Mouse (Mus musculus) embryonic facial prominence, embryonic 15.5 days (tissue): ENCODE data around the gene Sec14l5. TPM values are rescaled to one million over a fixed set of nuclear protein-coding genes. Genes with fewer than 3 reads are reported as not detected.

Experiments used
- ATAC-seq: fragments of 200-750 bp; cut with Nextera tagmentation; 2 replicates; pipeline ENCODE4 v1.8.0; 2017; ENCODE audit warnings: low read depth, moderate TSS enrichment; ENCODE audit not compliant: insufficient number of reproducible peaks, low FRiP score, low TSS enrichment
- H3K27ac ChIP-seq: fragments of 300-500 bp; sonication (generic); replicated peaks from 2 replicates; pipeline ENCODE4 v1.5.1; 2015; ENCODE audit warnings: mild to moderate bottlenecking, inconsistent platforms
- H3K27me3 ChIP-seq: fragments of 300-500 bp; sonication (generic); 2 replicates; pipeline ENCODE4 v1.6.1; 2015; ENCODE audit warnings: inconsistent platforms
- H3K36me3 ChIP-seq: fragments of 300-500 bp; sonication (generic); 2 replicates; pipeline ENCODE4 v1.6.1; 2015; ENCODE audit warnings: mild to moderate bottlenecking, inconsistent platforms
- H3K4me1 ChIP-seq: fragments of 300-500 bp; sonication (generic); 2 replicates; pipeline ENCODE4 v1.6.1; 2015; ENCODE audit warnings: inconsistent platforms
- H3K4me2 ChIP-seq: fragments of 300-500 bp; sonication (generic); replicated peaks from 2 replicates; pipeline ENCODE4 v1.6.1; 2015; ENCODE audit warnings: mild to moderate bottlenecking, inconsistent platforms
- H3K4me3 ChIP-seq: fragments of 300-500 bp; sonication (generic); replicated peaks from 2 replicates; pipeline ENCODE4 v1.5.1; 2015; ENCODE audit warnings: mild to moderate bottlenecking, inconsistent platforms
- H3K9ac ChIP-seq: fragments of 300-500 bp; sonication (generic); 2 replicates; pipeline ENCODE4 v1.6.1; 2015; ENCODE audit warnings: inconsistent platforms
- H3K9me3 ChIP-seq: fragments of 300-500 bp; sonication (generic); replicated peaks from 2 replicates; pipeline ENCODE4 v1.6.1; 2016; ENCODE audit warnings: inconsistent platforms
- WGBS: fragments of 180-500 bp; shearing (Covaris S2); methylation state at CpG from one replicate; pipeline ENCODE4 v1.1.7; 2015; 5-methylcytosine and 5-hydroxymethylcytosine counted together
- polyA plus RNA-seq: library from polyadenylated mRNA; unstranded; fragments of >200 nt; fragmentation: Nextera tagmentation; extraction: Ambion mirVana; gene quantifications from 2 replicates; pipeline ENCODE4 v1.2.1, GENCODE M21; 2015

Gene Sec14l5
- polyA plus RNA-seq, 1 experiment from 2014 or later: 0.35 TPM

GRCm38 (mm10) chr16:5184956-5185355 is 38.0 kb downstream of the Sec14l5 start:
- 79% methylated on average over 5 of the region's 5 CpGs for WGBS
- Histone ChIP-seq H3K4me3 (no peak overlapping the region), H3K27me3 (no peaks in the 10 kb centered on the region; the same call in 1 of the 2 replicates), H3K9me3 (no peaks in the 10 kb centered on the region), H3K27ac (no peak overlapping the region), H3K4me2 (no peak overlapping the region), H3K36me3 (no peaks in the 10 kb centered on the region), H3K4me1 (no peaks in the 10 kb centered on the region), H3K9ac (no peak overlapping the region)
- no peak for ATAC-seq

GRCm38 (mm10) chr16:5185691-5186090 is 38.8 kb downstream of the Sec14l5 start:
- no peak overlapping the region for H3K27ac ChIP-seq
- no peak overlapping the region for H3K4me2 ChIP-seq
- H3K4me3 ChIP-seq: no peak overlapping the region
- no peak for ATAC-seq
- H3K27me3 ChIP-seq: no peaks in the 10 kb centered on the region; the same call in 1 of the 2 replicates
- H3K9me3 ChIP-seq: no peaks in the 10 kb centered on the region
- no peaks in the 10 kb centered on the region for H3K4me1 ChIP-seq
- no peaks in the 10 kb centered on the region for H3K36me3 ChIP-seq
- 59% methylated on average over 7 of the region's 7 CpGs for WGBS
- no peak overlapping the region for H3K9ac ChIP-seq

GRCm38 (mm10) chr16:5186234-5186633 is 39.3 kb downstream of the Sec14l5 start:
- WGBS: 67% methylated on average over 7 of the region's 7 CpGs
- Histone ChIP-seq H3K4me3 (no peak overlapping the region), H3K9ac (no peak overlapping the region)

GRCm38 (mm10) chr16:5195080-5195479 is 48.2 kb downstream of the Sec14l5 start:
- H3K9ac ChIP-seq: no peak overlapping the region
- H3K9me3 ChIP-seq: no peaks in the 10 kb centered on the region
- ATAC-seq: no peak
- no peaks in the 10 kb centered on the region for H3K4me1 ChIP-seq
- 23% methylated on average over 6 of the region's 6 CpGs for WGBS
- H3K36me3 ChIP-seq: peaks cover 12% of the 10 kb centered on the region
- no peak overlapping the region for H3K4me3 ChIP-seq
- no peak overlapping the region for H3K4me2 ChIP-seq
- no peak overlapping the region for H3K27ac ChIP-seq
- no peaks in the 10 kb centered on the region for H3K27me3 ChIP-seq

More at GRCm38 (mm10) chr16:5186234-5186633, 39.3 kb downstream of the Sec14l5 start:
- ATAC-seq: no peak
- Histone ChIP-seq H3K27me3 (no peaks in the 10 kb centered on the region; the same call in 1 of the 2 replicates), H3K4me1 (no peaks in the 10 kb centered on the region), H3K9me3 (no peaks in the 10 kb centered on the region), H3K4me2 (no peak overlapping the region), H3K36me3 (no peaks in the 10 kb centered on the region), H3K27ac (no peak overlapping the region)

GRCm38 (mm10) chr16:5202681-5203080 is 55.8 kb downstream of the Sec14l5 start:
- no peak overlapping the region for H3K9ac ChIP-seq
- ATAC-seq: no peak
- peak overlapping the region; percentile 94 for H3K4me2 ChIP-seq
- H3K36me3 ChIP-seq: peaks cover 15% of the 10 kb centered on the region
- 13% methylated on average over 4 of the region's 4 CpGs for WGBS
- H3K4me3 ChIP-seq: peak overlapping the region; percentile 79
- H3K9me3 ChIP-seq: no peaks in the 10 kb centered on the region
- H3K27me3 ChIP-seq: no peaks in the 10 kb centered on the region
- H3K27ac ChIP-seq: no peak overlapping the region
- peaks cover 12% of the 10 kb centered on the region for H3K4me1 ChIP-seq

GRCm38 (mm10) chr16:5203200-5203599 is 56.3 kb downstream of the Sec14l5 start:
- Histone ChIP-seq H3K9ac (peak overlapping the region; percentile 37; the same call in 1 of the 2 replicates), H3K27ac (no peak overlapping the region), H3K4me1 (peaks cover 12% of the 10 kb centered on the region), H3K4me2 (peak overlapping the region; percentile 94), H3K27me3 (no peaks in the 10 kb centered on the region), H3K9me3 (no peaks in the 10 kb centered on the region), H3K36me3 (peaks cover 15% of the 10 kb centered on the region), H3K4me3 (peak overlapping the region; percentile 79)
- WGBS: under 1% methylated on average over 36 of the region's 36 CpGs
- no peak for ATAC-seq

- no peaks in the 10 kb centered on the region for H3K9me3 ChIP-seq
- H3K27ac ChIP-seq: no peak within 1 kb of the TSS
- no peaks in the 10 kb centered on the region for H3K27me3 ChIP-seq
- H3K4me3 ChIP-seq: peak within 1 kb of the TSS; percentile 79
- H3K4me1 ChIP-seq: peaks cover 12% of the 10 kb centered on the region
- peak within 1 kb of the TSS; percentile 37 for H3K9ac ChIP-seq
- H3K4me2 ChIP-seq: peak within 1 kb of the TSS; percentile 94
- peak; percentile 84 for ATAC-seq
- WGBS: 4% methylated on average over 40 of the region's 40 CpGs
- H3K36me3 ChIP-seq: peaks cover 10% of the 10 kb centered on the region
Observed at GRCm38 (mm10) chr16:5203668-5204433, 56.9 kb downstream of the Sec14l5 start, which contains the start of gene Nagpa. TSS of gene Nagpa (minus strand) at chr16:5204012.

- Histone ChIP-seq H3K4me2 (no peak overlapping the region), H3K27ac (no peak overlapping the region), H3K27me3 (0 out of 2 replicates have a peak, but pooled peaks cover 7% of the 10 kb centered on the region), H3K9ac (no peak overlapping the region), H3K4me3 (no peak overlapping the region), H3K36me3 (peaks cover 5% of the 10 kb centered on the region; the same call in 1 of the 2 replicates), H3K4me1 (peaks cover 12% of the 10 kb centered on the region), H3K9me3 (no peaks in the 10 kb centered on the region)
- no peak for ATAC-seq
- 80% methylated on average over 5 of the region's 5 CpGs for WGBS
Observed at GRCm38 (mm10) chr16:5205431-5205970, 58.6 kb downstream of the Sec14l5 start.

- Histone ChIP-seq H3K27ac (no peak overlapping the region), H3K27me3 (0 out of 2 replicates have a peak, but pooled peaks cover 7% of the 10 kb centered on the region), H3K9ac (no peak overlapping the region), H3K4me2 (no peak overlapping the region), H3K36me3 (no peaks in the 10 kb centered on the region; the same call in 1 of the 2 replicates), H3K9me3 (no peaks in the 10 kb centered on the region), H3K4me3 (no peak overlapping the region), H3K4me1 (peaks cover 12% of the 10 kb centered on the region)
- WGBS: 64% methylated on average over 5 of the region's 5 CpGs
- no peak for ATAC-seq
Observed at GRCm38 (mm10) chr16:5206051-5206450, 59.1 kb downstream of the Sec14l5 start.

GRCm38 (mm10) chr16:5210365-5210764 is 63.5 kb downstream of the Sec14l5 start:
- H3K4me2 ChIP-seq: no peak overlapping the region
- WGBS: 64% methylated on average over 2 of the region's 2 CpGs
- no peak overlapping the region for H3K27ac ChIP-seq
- H3K27me3 ChIP-seq: 0 out of 2 replicates have a peak, but pooled peaks cover 7% of the 10 kb centered on the region
- H3K36me3 ChIP-seq: no peaks in the 10 kb centered on the region
- H3K4me3 ChIP-seq: no peak overlapping the region
- no peaks in the 10 kb centered on the region for H3K9me3 ChIP-seq
- no peak for ATAC-seq
- H3K9ac ChIP-seq: no peak overlapping the region
- no peaks in the 10 kb centered on the region for H3K4me1 ChIP-seq

GRCm38 (mm10) chr16:5212150-5212549 is 65.2 kb downstream of the Sec14l5 start:
- Histone ChIP-seq H3K4me3 (no peak overlapping the region), H3K27me3 (peaks cover 7% of the 10 kb centered on the region; the same call in 1 of the 2 replicates), H3K36me3 (no peaks in the 10 kb centered on the region), H3K4me2 (no peak overlapping the region), H3K4me1 (no peaks in the 10 kb centered on the region), H3K27ac (no peak overlapping the region), H3K9me3 (no peaks in the 10 kb centered on the region), H3K9ac (no peak overlapping the region)
- whole genome bisulfite sequencing: 76% methylated on average over 3 of the region's 3 CpGs
- ATAC-seq: no peak
